Mouse (Mus musculus) testis, adult 2 months (tissue): ENCODE measurements around the gene Anpep. TPM values are rescaled to one million over a fixed set of nuclear protein-coding genes. Genes with fewer than 3 reads are reported as not detected.

Source experiments
- H3K27ac ChIP-seq: fragments of 200-500 bp; 2 replicates; pipeline ENCODE4 v1.5.1; 2012; ENCODE audit warnings: low read depth, low read length; ENCODE audit not compliant: control insufficient read depth, insufficient read depth
- H3K27me3 ChIP-seq: fragments of 200-500 bp; 2 replicates; pipeline ENCODE4 v1.6.1; 2012; ENCODE audit warnings: mild to moderate bottlenecking, low read length, moderate library complexity; ENCODE audit not compliant: control insufficient read depth, insufficient read depth
- H3K36me3 ChIP-seq: fragments of 200-500 bp; 2 replicates; pipeline ENCODE4 v1.6.1; 2012; ENCODE audit warnings: mild to moderate bottlenecking, low read length; ENCODE audit not compliant: control insufficient read depth, insufficient read depth
- H3K4me1 ChIP-seq: fragments of 200-500 bp; 2 replicates; pipeline ENCODE4 v1.6.1; 2012; ENCODE audit warnings: low read length; ENCODE audit not compliant: control insufficient read depth, insufficient read depth
- H3K4me3 ChIP-seq: fragments of 200-500 bp; 2 replicates; pipeline ENCODE4 v1.5.1; 2012; ENCODE audit warnings: low read depth, mild to moderate bottlenecking, low read length, moderate library complexity, mixed read lengths; ENCODE audit not compliant: control insufficient read depth
- CTCF ChIP-seq: fragments of 200-500 bp; IDR thresholded peaks from 2 replicates; pipeline ENCODE4 v1.5.1; 2012; ENCODE audit warnings: low read depth, mild to moderate bottlenecking, inconsistent platforms, low read length, moderate library complexity; ENCODE audit not compliant: control insufficient read depth, insufficient read depth, insufficient replicate concordance
- POLR2A ChIP-seq: fragments of 200-500 bp; IDR thresholded peaks from 2 replicates; pipeline ENCODE4 v1.6.1; 2012; ENCODE audit warnings: low read depth, mild to moderate bottlenecking, inconsistent platforms, low read length, moderate library complexity; ENCODE audit not compliant: control insufficient read depth
- polyA plus RNA-seq: library from polyadenylated mRNA; depleted of rRNA; stranded (reverse); fragments of >200 nt; gene quantifications from 2 replicates; pipeline ENCODE4 v1.2.3, GENCODE M21; 2012

Anpep gene
- polyA plus RNA-seq, 1 experiment = 1.7 TPM

- no peaks in the 10 kb centered on the region for H3K27me3 ChIP-seq
- no peaks in the 10 kb centered on the region for H3K36me3 ChIP-seq
- no peak overlapping the region for H3K27ac ChIP-seq
- no peaks in the 10 kb centered on the region for H3K4me1 ChIP-seq
- H3K4me3 ChIP-seq = no peak overlapping the region
- TF ChIP-seq CTCF (no peak), POLR2A (no peak)
Measured at GRCm38 (mm10) chr7:79802037-79802436, 58.8 kb downstream of the Anpep start.

GRCm38 (mm10) chr7:79801391-79801790, 59.5 kb downstream of the Anpep start:
- TF ChIP-seq CTCF = no peak
- TF ChIP-seq POLR2A = no peak
- H3K27ac ChIP-seq = no peak overlapping the region
- H3K36me3 ChIP-seq = no peaks in the 10 kb centered on the region
- no peaks in the 10 kb centered on the region for H3K4me1 ChIP-seq
- H3K4me3 ChIP-seq = no peak overlapping the region
- no peaks in the 10 kb centered on the region for H3K27me3 ChIP-seq

DNA sequence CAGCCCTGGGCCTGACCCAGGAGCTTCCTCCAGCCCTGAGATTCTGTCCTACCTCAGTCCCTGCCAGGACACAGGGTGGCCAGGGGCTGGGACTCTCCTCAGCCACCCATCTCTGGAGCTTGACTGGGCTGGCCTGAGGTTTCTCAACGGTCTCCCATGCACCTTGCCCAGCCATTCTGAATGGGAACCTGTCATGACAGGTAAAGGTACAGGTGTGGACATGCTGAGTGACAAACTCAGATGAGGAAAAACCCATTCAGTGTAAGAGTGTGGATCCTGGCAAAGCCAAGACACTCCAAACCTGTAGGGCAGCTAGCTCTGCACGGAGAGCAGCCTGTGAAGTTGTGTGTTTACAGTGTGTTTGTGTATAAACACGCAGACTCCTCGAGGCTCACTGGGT, 60.5 kb downstream of the Anpep start:
- Histone ChIP-seq H3K36me3 (no peaks in the 10 kb centered on the region), H3K27me3 (no peaks in the 10 kb centered on the region), H3K27ac (no peak overlapping the region), H3K4me1 (no peaks in the 10 kb centered on the region), H3K4me3 (no peak overlapping the region)
- TF ChIP-seq POLR2A (no peak), CTCF (no peak)

DNA sequence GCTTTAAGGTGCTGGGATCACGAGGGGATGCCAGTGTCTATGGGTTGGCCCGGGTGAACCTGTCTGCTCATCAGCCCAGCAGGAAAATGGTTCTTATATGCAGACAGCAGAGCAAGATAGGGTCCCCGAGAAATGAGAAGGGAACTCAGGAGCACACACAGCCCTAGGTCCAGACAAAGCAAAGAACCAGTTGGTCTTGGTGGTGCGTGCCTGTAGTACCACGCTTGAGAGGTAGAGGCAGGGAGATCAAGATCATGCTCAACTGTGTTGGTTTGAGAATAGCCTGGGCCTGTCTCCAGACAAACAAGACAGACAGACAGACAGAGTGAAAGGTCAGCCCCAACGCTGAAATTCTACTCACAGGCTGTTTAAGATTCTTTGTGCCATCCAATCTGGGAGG, 61.4 kb downstream of the Anpep start:
- TF ChIP-seq POLR2A (no peak), CTCF (no peak)
- Histone ChIP-seq H3K4me1 (no peaks in the 10 kb centered on the region), H3K36me3 (no peaks in the 10 kb centered on the region), H3K27me3 (no peaks in the 10 kb centered on the region), H3K27ac (no peak overlapping the region), H3K4me3 (no peak overlapping the region)

DNA sequence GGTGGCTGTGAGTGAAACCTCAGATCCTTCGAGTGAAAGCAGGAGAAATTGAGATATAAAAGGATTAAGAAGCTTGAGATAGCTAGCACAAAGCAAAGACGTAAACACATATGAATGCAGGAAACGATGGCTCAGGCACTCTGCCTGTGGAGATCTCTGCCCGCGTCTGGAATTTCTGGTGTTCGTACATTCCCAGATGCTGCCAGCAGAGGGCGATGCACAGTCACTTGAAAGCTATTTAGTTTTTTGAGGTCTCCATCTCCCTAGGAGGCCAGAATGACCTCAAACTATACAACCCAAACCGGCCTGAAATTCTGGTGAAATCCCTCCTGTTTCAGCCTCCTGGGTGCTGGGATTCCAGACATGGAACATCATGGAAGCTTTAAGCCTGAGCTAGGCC, 61.8 kb downstream of the Anpep start:
- Histone ChIP-seq H3K27me3 (no peaks in the 10 kb centered on the region), H3K4me1 (no peaks in the 10 kb centered on the region), H3K27ac (no peak overlapping the region), H3K36me3 (no peaks in the 10 kb centered on the region), H3K4me3 (no peak overlapping the region)
- no peak for TF ChIP-seq POLR2A
- peak; percentile 64; the same call in 1 of the 2 replicates for TF ChIP-seq CTCF

DNA sequence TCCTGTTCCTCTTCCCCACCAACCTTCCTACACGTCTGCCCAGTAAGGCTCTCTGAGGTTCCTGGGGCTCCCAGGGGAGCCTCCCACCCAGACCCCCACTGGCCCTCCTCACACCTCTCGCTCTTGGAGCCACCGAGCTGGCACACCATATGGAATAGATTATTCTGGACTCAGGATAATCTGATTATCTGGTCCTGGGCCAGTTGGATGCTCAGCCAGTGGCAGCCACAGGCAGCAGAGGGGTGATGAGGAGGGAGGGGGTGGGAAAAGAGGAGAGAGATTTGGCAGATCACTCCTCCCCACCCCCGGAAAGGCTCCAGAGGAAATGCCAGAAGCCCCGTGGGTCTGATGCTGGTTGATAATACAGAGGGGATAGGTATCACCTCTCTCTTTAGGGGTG, 62.3 kb downstream of the Anpep start:
- Histone ChIP-seq H3K27ac (no peak overlapping the region), H3K4me3 (no peak overlapping the region), H3K27me3 (no peaks in the 10 kb centered on the region), H3K4me1 (peaks cover 2% of the 10 kb centered on the region), H3K36me3 (no peaks in the 10 kb centered on the region)
- TF ChIP-seq POLR2A (no peak), CTCF (no peak)

DNA sequence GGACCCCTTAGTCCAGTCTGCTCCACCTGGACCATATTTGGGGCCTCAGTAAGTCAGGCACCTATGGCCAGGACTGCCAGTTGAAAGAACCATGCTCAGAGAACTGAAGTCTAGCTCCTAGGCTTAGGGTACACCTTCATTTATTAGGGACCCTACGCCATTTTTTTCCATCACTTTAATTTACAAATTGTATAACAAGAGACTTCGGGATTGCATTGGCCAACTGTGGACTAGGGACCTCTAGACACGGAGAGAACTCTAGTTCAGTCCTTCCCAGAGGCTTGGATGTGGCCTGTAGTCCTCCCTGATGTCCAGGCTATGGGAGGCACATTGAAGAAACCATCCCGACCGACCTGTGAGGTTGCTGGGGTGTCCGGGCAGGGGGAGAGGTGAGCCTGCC, 67.2 kb downstream of the Anpep start, which contains the start of gene Mesp1:
Mesp1 (minus strand) TSS at position 101 of the 400 bp plus-strand sequence.
- peaks cover 18% of the 10 kb centered on the region for H3K4me1 ChIP-seq
- TF ChIP-seq CTCF (no peak), POLR2A (no peak)
- H3K36me3 ChIP-seq = no peaks in the 10 kb centered on the region
- H3K27ac ChIP-seq = peak within 1 kb of the TSS; percentile 61
- H3K4me3 ChIP-seq = peak within 1 kb of the TSS; percentile 91
- H3K27me3 ChIP-seq = no peaks in the 10 kb centered on the region
